Mouse (Mus musculus) liver, embryonic 16.5 days (tissue): ENCODE data around the gene Zgrf1. TPM values are rescaled to one million over a fixed set of nuclear protein-coding genes. Genes with fewer than 3 reads are reported as not detected.

ENCODE experiments used
- ATAC-seq: fragments of 200-750 bp; cut with Nextera tagmentation; 2 replicates; pipeline ENCODE4 v1.8.0; 2017; ENCODE audit warnings: low read depth, mild to moderate bottlenecking, moderate number of reproducible peaks, moderate library complexity
- H3K27ac ChIP-seq: fragments of 300-500 bp; sonication (generic); 2 replicates; pipeline ENCODE4 v1.5.1; 2014; ENCODE audit warnings: mild to moderate bottlenecking, low read length
- H3K27me3 ChIP-seq: fragments of 300-500 bp; sonication (generic); 2 replicates; pipeline ENCODE4 v1.6.1; 2014; ENCODE audit warnings: low read depth, low read length, mixed read lengths; ENCODE audit not compliant: control insufficient read depth, insufficient read depth
- H3K36me3 ChIP-seq: fragments of 300-500 bp; sonication (generic); 2 replicates; pipeline ENCODE4 v1.6.1; 2014; ENCODE audit warnings: mild to moderate bottlenecking; ENCODE audit not compliant: control insufficient read depth, insufficient read depth
- H3K4me1 ChIP-seq: fragments of 300-500 bp; sonication (generic); 2 replicates; pipeline ENCODE4 v1.6.1; 2014; ENCODE audit warnings: low read depth, low read length, mixed read lengths; ENCODE audit not compliant: control insufficient read depth
- H3K4me2 ChIP-seq: fragments of 300-500 bp; sonication (generic); 2 replicates; pipeline ENCODE4 v1.6.1; 2014; ENCODE audit warnings: low read depth, low read length, mixed read lengths
- H3K4me3 ChIP-seq: fragments of 300-500 bp; sonication (generic); 2 replicates; pipeline ENCODE4 v1.5.1; 2014; ENCODE audit warnings: low read depth, mild to moderate bottlenecking, low read length
- H3K9ac ChIP-seq: fragments of 300-500 bp; sonication (generic); 2 replicates; pipeline ENCODE4 v1.6.1; 2014; ENCODE audit warnings: low read depth, low read length
- H3K9me3 ChIP-seq: fragments of 300-500 bp; sonication (generic); replicated peaks from 2 replicates; pipeline ENCODE4 v1.6.1; 2016; ENCODE audit warnings: low read length; ENCODE audit not compliant: control insufficient read depth
- WGBS: fragments of 180-500 bp; shearing (Covaris S2); extraction: QIAGEN DNeasy Blood & Tissue Kit; methylation state at CpG from one replicate; pipeline ENCODE4 v1.1.7; 2014; ENCODE audit not compliant: insufficient replicate concordance; 5-methylcytosine and 5-hydroxymethylcytosine counted together
- polyA plus RNA-seq: library from polyadenylated mRNA; unstranded; fragments of >200 nt; fragmentation: Nextera tagmentation; extraction: Ambion mirVana; gene quantifications from 2 replicates; pipeline ENCODE4 v1.2.1, GENCODE M21; 2015

The Zgrf1 gene
- polyA plus RNA-seq: 4.2 and 4.4 TPM in 2 replicates

GRCm38 (mm10) chr3:127552973-127553719, at the start of gene Zgrf1, which contains the start of gene Larp7:
Gene Zgrf1 (plus strand): TSS chr3:127553489.
Gene Larp7 (minus strand): TSS chr3:127553349.
- under 1% methylated on average over 73 of the region's 73 CpGs for WGBS
- H3K36me3 ChIP-seq: peaks cover 9% of the 10 kb centered on the region
- ATAC-seq: peak; percentile 98

DNA sequence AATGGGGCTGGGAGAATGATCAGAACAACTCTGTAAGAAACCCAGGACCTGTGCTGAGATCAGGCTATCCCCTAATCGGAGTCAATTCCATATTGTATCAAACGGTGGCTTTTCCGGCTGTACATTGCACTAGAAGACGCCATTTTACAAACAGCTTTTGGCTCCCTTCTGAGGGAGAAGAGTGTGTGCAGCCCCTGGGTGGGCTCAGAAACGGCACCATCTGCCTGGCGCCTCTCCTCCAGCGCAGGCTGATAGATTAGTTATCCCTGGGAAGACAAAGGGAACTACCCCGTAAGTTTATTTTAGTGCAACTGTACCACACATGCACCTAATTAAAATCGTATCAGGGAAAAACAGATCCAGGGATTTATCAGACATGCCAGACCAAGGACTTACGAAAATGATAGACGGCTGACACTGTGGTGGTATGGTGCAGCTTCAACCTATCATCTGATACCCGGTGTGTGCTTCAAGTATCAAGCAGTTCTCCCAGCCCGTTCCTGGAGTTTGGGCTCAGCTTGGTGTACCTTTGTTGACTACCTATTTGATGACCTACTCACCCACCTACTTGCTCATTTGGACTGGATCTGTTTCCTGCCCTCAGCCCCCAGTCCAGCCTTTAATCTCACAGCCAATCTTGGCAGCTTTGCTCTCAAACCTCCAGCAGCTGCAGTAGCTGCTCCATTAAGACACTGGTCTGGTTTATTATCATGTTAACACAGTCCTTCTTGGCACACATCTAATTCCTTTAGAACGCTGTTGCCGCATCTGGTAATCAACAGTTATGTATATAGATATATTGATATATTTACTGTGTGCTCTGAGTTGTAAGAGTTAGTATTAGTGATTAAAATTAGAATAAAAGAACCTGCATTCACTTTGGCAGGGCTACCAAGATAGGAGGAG, 45.2 kb upstream of the Zgrf1 start:
- 58% methylated on average over 15 of the region's 15 CpGs for WGBS
- no peaks in the 10 kb centered on the region for H3K36me3 ChIP-seq
- 0 out of 2 replicates have a peak overlapping the region, but pooled peaks have one; percentile 1 for H3K4me2 ChIP-seq
- peak; percentile 76 for ATAC-seq
- H3K9me3 ChIP-seq: no peaks in the 10 kb centered on the region
- H3K4me3 ChIP-seq: no peak overlapping the region
- no peaks in the 10 kb centered on the region for H3K27me3 ChIP-seq
- no peak overlapping the region for H3K27ac ChIP-seq
- no peaks in the 10 kb centered on the region for H3K4me1 ChIP-seq
- H3K9ac ChIP-seq: no peak overlapping the region

More at GRCm38 (mm10) chr3:127552973-127553719, at the start of gene Zgrf1, which contains the start of gene Larp7:
- Histone ChIP-seq H3K4me1 (peaks cover 11% of the 10 kb centered on the region), H3K27me3 (no peaks in the 10 kb centered on the region), H3K4me3 (peak within 1 kb of the TSS; percentile 82), H3K9me3 (no peaks in the 10 kb centered on the region), H3K9ac (peak within 1 kb of the TSS; percentile 83), H3K27ac (peak within 1 kb of the TSS; percentile 94), H3K4me2 (peak within 1 kb of the TSS; percentile 78)

GRCm38 (mm10) chr3:127511786-127512746, 41.2 kb upstream of the Zgrf1 start:
- ATAC-seq: no peak
- H3K27me3 ChIP-seq: no peaks in the 10 kb centered on the region
- H3K4me3 ChIP-seq: no peak overlapping the region
- no peak overlapping the region for H3K4me2 ChIP-seq
- no peak overlapping the region for H3K27ac ChIP-seq
- 71% methylated on average over 12 of the region's 12 CpGs for WGBS
- H3K9me3 ChIP-seq: no peaks in the 10 kb centered on the region
- no peak overlapping the region for H3K9ac ChIP-seq
- no peaks in the 10 kb centered on the region for H3K4me1 ChIP-seq
- H3K36me3 ChIP-seq: no peaks in the 10 kb centered on the region

GRCm38 (mm10) chr3:127512794-127513335, 40.4 kb upstream of the Zgrf1 start:
- ATAC-seq: no peak
- Histone ChIP-seq H3K27ac (no peak overlapping the region), H3K9ac (no peak overlapping the region), H3K4me2 (no peak overlapping the region), H3K4me1 (no peaks in the 10 kb centered on the region), H3K36me3 (no peaks in the 10 kb centered on the region), H3K9me3 (no peaks in the 10 kb centered on the region), H3K27me3 (no peaks in the 10 kb centered on the region), H3K4me3 (no peak overlapping the region)
- 64% methylated on average over 15 of the region's 15 CpGs for WGBS

DNA sequence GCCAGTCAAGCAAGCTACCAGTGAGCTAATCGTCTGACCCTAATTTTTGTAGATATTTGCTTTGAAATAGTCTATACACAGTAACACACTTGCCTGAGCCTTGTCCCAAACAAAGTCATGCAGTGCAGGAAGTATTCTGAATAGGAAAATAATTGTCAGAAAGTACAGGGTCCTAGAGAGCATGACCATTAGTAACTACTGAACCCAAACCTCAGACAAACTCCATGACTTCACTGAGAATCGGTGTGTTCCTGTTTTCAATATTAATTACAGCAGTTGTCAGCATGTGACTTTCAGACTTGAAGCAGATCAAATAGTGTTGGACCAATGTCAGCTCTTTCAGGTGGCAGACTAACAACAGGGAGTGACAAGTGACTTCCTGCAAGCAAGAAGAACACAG, 39.6 kb upstream of the Zgrf1 start:
- Histone ChIP-seq H3K4me2 (no peak overlapping the region), H3K27ac (no peak overlapping the region)
- 64% methylated on average over 2 of the region's 2 CpGs for WGBS

GRCm38 (mm10) chr3:127515251-127515650, 38.0 kb upstream of the Zgrf1 start:
- no peak overlapping the region for H3K9ac ChIP-seq
- no peak overlapping the region for H3K4me2 ChIP-seq
- no peaks in the 10 kb centered on the region for H3K36me3 ChIP-seq
- H3K27me3 ChIP-seq: no peaks in the 10 kb centered on the region
- no peak overlapping the region for H3K27ac ChIP-seq
- no peaks in the 10 kb centered on the region for H3K9me3 ChIP-seq
- WGBS: 91% methylated on average over 1 of the region's 1 CpGs
- no peak for ATAC-seq
- H3K4me3 ChIP-seq: no peak overlapping the region
- no peaks in the 10 kb centered on the region for H3K4me1 ChIP-seq

More for the DNA sequence above, 39.6 kb upstream of the Zgrf1 start:
- Histone ChIP-seq H3K4me1 (no peaks in the 10 kb centered on the region), H3K36me3 (no peaks in the 10 kb centered on the region), H3K4me3 (no peak overlapping the region), H3K9me3 (no peaks in the 10 kb centered on the region), H3K9ac (no peak overlapping the region), H3K27me3 (no peaks in the 10 kb centered on the region)
- no peak for ATAC-seq

- H3K27ac ChIP-seq: no peak overlapping the region
- H3K4me2 ChIP-seq: no peak overlapping the region
- no peak overlapping the region for H3K4me3 ChIP-seq
- no peaks in the 10 kb centered on the region for H3K4me1 ChIP-seq
- ATAC-seq: no peak
- 50% methylated on average over 6 of the region's 6 CpGs for WGBS
- H3K36me3 ChIP-seq: no peaks in the 10 kb centered on the region
- H3K9me3 ChIP-seq: no peaks in the 10 kb centered on the region
- no peak overlapping the region for H3K9ac ChIP-seq
- H3K27me3 ChIP-seq: no peaks in the 10 kb centered on the region
Measured at GRCm38 (mm10) chr3:127520300-127520699, 33.0 kb upstream of the Zgrf1 start.

DNA sequence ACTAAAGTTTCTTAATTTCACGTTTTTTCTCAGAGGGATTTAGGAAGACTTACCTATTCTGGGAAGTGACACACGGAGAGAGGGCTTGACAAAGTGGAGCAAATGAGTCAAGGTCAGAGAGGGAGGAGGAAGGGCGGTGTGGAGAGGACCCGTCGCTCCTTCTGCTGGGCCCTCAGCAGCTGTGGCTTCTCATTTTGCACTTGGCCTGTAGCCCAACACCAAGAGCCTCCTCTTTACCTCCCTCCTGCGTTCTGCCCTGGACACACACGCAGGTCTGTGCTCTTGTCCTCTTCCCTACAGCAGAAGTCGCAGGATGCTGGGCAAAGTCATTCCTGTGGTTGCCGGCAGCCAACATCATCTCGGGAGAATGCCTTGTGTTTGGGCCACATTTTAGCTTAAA, 32.1 kb upstream of the Zgrf1 start:
- Histone ChIP-seq H3K27me3 (no peaks in the 10 kb centered on the region), H3K4me3 (no peak overlapping the region), H3K4me2 (no peak overlapping the region), H3K9me3 (no peaks in the 10 kb centered on the region), H3K27ac (no peak overlapping the region), H3K9ac (no peak overlapping the region), H3K36me3 (no peaks in the 10 kb centered on the region), H3K4me1 (no peaks in the 10 kb centered on the region)
- no peak for ATAC-seq
- WGBS: 60% methylated on average over 10 of the region's 10 CpGs
